ENCODE assay signal across 2 mouse cellular contexts in the genomic region with DNA sequence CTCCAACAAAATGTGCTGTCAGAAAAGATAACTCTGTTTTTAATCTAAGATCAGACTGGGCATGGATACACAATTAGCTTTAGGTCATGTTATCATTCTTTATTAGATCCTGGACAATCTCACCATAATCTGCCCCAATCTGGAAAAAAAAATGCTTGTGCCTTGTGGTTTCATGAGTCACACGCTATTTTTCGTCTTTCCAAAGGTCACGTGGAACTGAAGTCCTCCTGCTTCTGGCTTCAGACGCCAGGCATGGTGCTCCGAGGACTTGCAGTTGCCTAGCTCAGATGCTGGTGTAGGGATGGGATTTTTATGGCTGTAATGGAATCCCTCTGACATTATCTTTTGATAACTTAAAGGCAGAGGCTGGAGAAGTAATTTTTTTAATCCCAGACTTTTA. TPM values are rescaled to one million over a fixed set of nuclear protein-coding genes. Genes with fewer than 3 reads are reported as not detected.
"Had no signal": no experiment of that assay in that cellular context is flagged by ENCODE, and none has a peak within 500 bp of the region (broad histone marks: within the 10 kb centered on the region; RNA-seq: fewer than 3 reads in every experiment).

No protein-coding gene starts in this region.

RNA-seq across cellular contexts. Expression of gene Myl1, which starts 13.6 kb away (rescaled TPM):
- total RNA-seq: hematopoietic stem cell, adult 5-6 weeks had no signal
- polyA plus RNA-seq: liver, adult 2 months had no signal
